Mouse (Mus musculus) telencephalon, adult 2 months (tissue): ENCODE measurements at regions not wholly inside any gene's neighbourhood (a gene's known extent, or its start where the extent isn't known, plus 50 kb on each side); places are given as distances from the start of the nearest gene placed in this dataset.

Experiments
- DNase-seq: peaks from one replicate; pipeline ENCODE4 v3.0.0-alpha.2; 2011; ENCODE audit warnings: low read depth, low spot score

GRCm38 (mm10) chr10:67339371-67339929 is 54.3 kb upstream of the Nrbf2 start:
- no peak for DNase-seq

- no peak for DNase-seq
These were observed 59.6 kb upstream of the Nrbf2 start for GRCm38 (mm10) chr10:67344722-67345121.

- DNase-seq, result no peak
These were observed 65.9 kb upstream of the Nrbf2 start for GRCm38 (mm10) chr10:67350956-67351355.

GRCm38 (mm10) chr10:67360793-67361192 is 75.7 kb upstream of the Nrbf2 start:
- DNase-seq, result peak; percentile 86

GRCm38 (mm10) chr10:67361281-67361680 is 76.2 kb upstream of the Nrbf2 start:
- no peak for DNase-seq

- DNase-seq, result no peak
These were observed 79.5 kb upstream of the Nrbf2 start for GRCm38 (mm10) chr10:67364595-67364994.

- no peak for DNase-seq
These were observed 80.1 kb upstream of the Nrbf2 start for GRCm38 (mm10) chr10:67365158-67365557.

GRCm38 (mm10) chr10:67372569-67373161 is 87.6 kb upstream of the Nrbf2 start:
- DNase-seq, result no peak

GRCm38 (mm10) chr10:67376638-67377037 is 91.5 kb upstream of the Nrbf2 start:
- no peak for DNase-seq

- DNase-seq, result no peak
These were observed 92.6 kb upstream of the Nrbf2 start for GRCm38 (mm10) chr10:67377643-67378223.

GRCm38 (mm10) chr10:67380174-67380573 is 95.1 kb upstream of the Nrbf2 start:
- no peak for DNase-seq

GRCm38 (mm10) chr10:67383352-67383751 is 98.2 kb upstream of the Nrbf2 start:
- DNase-seq, result no peak

GRCm38 (mm10) chr10:67383802-67384567 is 98.9 kb upstream of the Nrbf2 start:
- DNase-seq, result no peak

- no peak for DNase-seq
These were observed 99.5 kb upstream of the Nrbf2 start for GRCm38 (mm10) chr10:67384568-67384958.

- no peak for DNase-seq
These were observed 100.9 kb upstream of the Nrbf2 start for GRCm38 (mm10) chr10:67385966-67386365.

- no peak for DNase-seq
These were observed 103.7 kb upstream of the Nrbf2 start for GRCm38 (mm10) chr10:67388755-67389154.

- no peak for DNase-seq
These were observed 115.3 kb upstream of the Nrbf2 start for GRCm38 (mm10) chr10:67400434-67400833.

- no peak for DNase-seq
These were observed 116.3 kb upstream of the Nrbf2 start for GRCm38 (mm10) chr10:67401409-67401808.

- no peak for DNase-seq
These were observed 117.7 kb upstream of the Egr2 start for GRCm38 (mm10) chr10:67417529-67417928.

- DNase-seq, result no peak
These were observed 114.5 kb upstream of the Egr2 start for GRCm38 (mm10) chr10:67420761-67421160.

GRCm38 (mm10) chr10:67425407-67425806 is 109.9 kb upstream of the Egr2 start:
- DNase-seq, result no peak

- DNase-seq, result no peak
These were observed 108.1 kb upstream of the Egr2 start for GRCm38 (mm10) chr10:67427220-67427619.

GRCm38 (mm10) chr10:67430805-67431204 is 104.5 kb upstream of the Egr2 start:
- DNase-seq, result no peak
